Mouse (Mus musculus): ENCODE measurements around the gene Gtf3a.

- TF ChIP-seq CTCF (IDR thresholded peaks at IDR 0.05; ENCODE audit: borderline replicate concordance, insufficient read depth, low read length) = peak; percentile 63
- TF ChIP-seq POLR2A (IDR thresholded peaks at IDR 0.05; ENCODE audit: low read depth, low read length) = no peak
These were observed 34.2 kb upstream of the Gtf3a start for GRCm38 (mm10) chr5:146914088-146914766.

All from embryonic fibroblast, embryonic 13.5 days (primary cell).